Mouse (Mus musculus): ENCODE measurements at regions not wholly inside any gene's neighbourhood (a gene's known extent, or its start where the extent isn't known, plus 50 kb on each side); places are given as distances from the start of the nearest gene placed in this dataset.

- H3K36me3 ChIP-seq (ENCODE audit: control insufficient read depth, insufficient read depth, low read length) = no peaks in the 10 kb centered on the region
- H3K9ac ChIP-seq (ENCODE audit: low read depth, low read length) = no peak overlapping the region
- 1% methylated on average over 22 of the region's 22 CpGs for WGBS
- ATAC-seq (ENCODE audit: low FRiP score, low TSS enrichment) = no peak
- no peak overlapping the region for H3K27ac ChIP-seq (ENCODE audit: low read depth, low read length)
- peak overlapping the region; percentile 13; the same call in 1 of the 2 replicates for H3K4me2 ChIP-seq (replicated peaks; ENCODE audit: low read depth, low read length)
- H3K27me3 ChIP-seq (ENCODE audit: control insufficient read depth, insufficient read depth, low read length) = peaks cover 43% of the 10 kb centered on the region
- H3K9me3 ChIP-seq (ENCODE audit: control insufficient read depth, low read length) = no peaks in the 10 kb centered on the region
- no peaks in the 10 kb centered on the region for H3K4me1 ChIP-seq (ENCODE audit: control insufficient read depth, insufficient read depth, low read length)
- H3K4me3 ChIP-seq (ENCODE audit: low read length) = no peak overlapping the region
These were observed 155.1 kb downstream of the Insig2 start for GRCm38 (mm10) chr1:121177136-121177907.

GRCm38 (mm10) chr1:121177908-121178311 lies 154.5 kb downstream of the Insig2 start:
- Histone ChIP-seq H3K4me3 (ENCODE audit: low read length) (peak overlapping the region; percentile 14; the same call in 1 of the 2 replicates), H3K4me1 (ENCODE audit: control insufficient read depth, insufficient read depth, low read length) (no peaks in the 10 kb centered on the region), H3K27me3 (ENCODE audit: control insufficient read depth, insufficient read depth, low read length) (peaks cover 43% of the 10 kb centered on the region), H3K9ac (ENCODE audit: low read depth, low read length) (no peak overlapping the region), H3K9me3 (ENCODE audit: control insufficient read depth, low read length) (no peaks in the 10 kb centered on the region), H3K36me3 (ENCODE audit: control insufficient read depth, insufficient read depth, low read length) (no peaks in the 10 kb centered on the region), H3K4me2 (replicated peaks; ENCODE audit: low read depth, low read length) (peak overlapping the region; percentile 13; the same call in 1 of the 2 replicates), H3K27ac (ENCODE audit: low read depth, low read length) (no peak overlapping the region)
- WGBS = 1% methylated on average over 31 of the region's 31 CpGs
- no peak for ATAC-seq (ENCODE audit: low FRiP score, low TSS enrichment)

GRCm38 (mm10) chr1:121178611-121179245 lies 153.7 kb downstream of the Insig2 start:
- Histone ChIP-seq H3K27me3 (ENCODE audit: control insufficient read depth, insufficient read depth, low read length) (peaks cover 43% of the 10 kb centered on the region), H3K9me3 (ENCODE audit: control insufficient read depth, low read length) (no peaks in the 10 kb centered on the region)

GRCm38 (mm10) chr1:121180273-121181030 lies 151.9 kb downstream of the Insig2 start:
- H3K4me2 ChIP-seq (replicated peaks; ENCODE audit: low read depth, low read length) = no peak overlapping the region
- H3K27ac ChIP-seq (ENCODE audit: low read depth, low read length) = no peak overlapping the region
- H3K27me3 ChIP-seq (ENCODE audit: control insufficient read depth, insufficient read depth, low read length) = peaks cover 37% of the 10 kb centered on the region
- H3K4me3 ChIP-seq (ENCODE audit: low read length) = no peak overlapping the region
- no peaks in the 10 kb centered on the region for H3K9me3 ChIP-seq (ENCODE audit: control insufficient read depth, low read length)
- no peak overlapping the region for H3K9ac ChIP-seq (ENCODE audit: low read depth, low read length)
- 12% methylated on average over 20 of the region's 20 CpGs for WGBS
- peak; percentile 72; the same call in 1 of the 2 replicates for ATAC-seq (ENCODE audit: low FRiP score, low TSS enrichment)
- no peaks in the 10 kb centered on the region for H3K4me1 ChIP-seq (ENCODE audit: control insufficient read depth, insufficient read depth, low read length)
- no peaks in the 10 kb centered on the region for H3K36me3 ChIP-seq (ENCODE audit: control insufficient read depth, insufficient read depth, low read length)

More at GRCm38 (mm10) chr1:121178611-121179245, 153.7 kb downstream of the Insig2 start:
- H3K36me3 ChIP-seq (ENCODE audit: control insufficient read depth, insufficient read depth, low read length) = no peaks in the 10 kb centered on the region
- under 1% methylated on average over 17 of the region's 17 CpGs for WGBS
- no peak overlapping the region for H3K4me2 ChIP-seq (replicated peaks; ENCODE audit: low read depth, low read length)
- H3K4me3 ChIP-seq (ENCODE audit: low read length) = no peak overlapping the region
- no peak overlapping the region for H3K9ac ChIP-seq (ENCODE audit: low read depth, low read length)
- no peak overlapping the region for H3K27ac ChIP-seq (ENCODE audit: low read depth, low read length)
- no peaks in the 10 kb centered on the region for H3K4me1 ChIP-seq (ENCODE audit: control insufficient read depth, insufficient read depth, low read length)
- no peak for ATAC-seq (ENCODE audit: low FRiP score, low TSS enrichment)

GRCm38 (mm10) chr1:121188895-121189294 lies 143.5 kb downstream of the Insig2 start:
- Histone ChIP-seq H3K36me3 (ENCODE audit: control insufficient read depth, insufficient read depth, low read length) (no peaks in the 10 kb centered on the region), H3K9ac (ENCODE audit: low read depth, low read length) (no peak overlapping the region), H3K9me3 (ENCODE audit: control insufficient read depth, low read length) (no peaks in the 10 kb centered on the region), H3K4me2 (replicated peaks; ENCODE audit: low read depth, low read length) (no peak overlapping the region), H3K27me3 (ENCODE audit: control insufficient read depth, insufficient read depth, low read length) (no peaks in the 10 kb centered on the region), H3K4me3 (ENCODE audit: low read length) (no peak overlapping the region), H3K4me1 (ENCODE audit: control insufficient read depth, insufficient read depth, low read length) (no peaks in the 10 kb centered on the region), H3K27ac (ENCODE audit: low read depth, low read length) (no peak overlapping the region)
- WGBS = 53% methylated on average over 2 of the region's 2 CpGs
- no peak for ATAC-seq (ENCODE audit: low FRiP score, low TSS enrichment)

- no peak for ATAC-seq (ENCODE audit: low FRiP score, low TSS enrichment)
These were observed 137.6 kb downstream of the Insig2 start for GRCm38 (mm10) chr1:121194800-121195199.

GRCm38 (mm10) chr1:121215843-121216242 lies 116.5 kb downstream of the Insig2 start:
- WGBS = 23% methylated on average over 2 of the region's 2 CpGs
- H3K27me3 ChIP-seq (ENCODE audit: control insufficient read depth, insufficient read depth, low read length) = no peaks in the 10 kb centered on the region
- no peak for ATAC-seq (ENCODE audit: low FRiP score, low TSS enrichment)
- no peaks in the 10 kb centered on the region for H3K9me3 ChIP-seq (ENCODE audit: control insufficient read depth, low read length)
- no peak overlapping the region for H3K9ac ChIP-seq (ENCODE audit: low read depth, low read length)
- H3K36me3 ChIP-seq (ENCODE audit: control insufficient read depth, insufficient read depth, low read length) = no peaks in the 10 kb centered on the region
- no peak overlapping the region for H3K4me2 ChIP-seq (replicated peaks; ENCODE audit: low read depth, low read length)
- H3K27ac ChIP-seq (ENCODE audit: low read depth, low read length) = no peak overlapping the region
- no peak overlapping the region for H3K4me3 ChIP-seq (ENCODE audit: low read length)
- no peaks in the 10 kb centered on the region for H3K4me1 ChIP-seq (ENCODE audit: control insufficient read depth, insufficient read depth, low read length)

More at GRCm38 (mm10) chr1:121194800-121195199, 137.6 kb downstream of the Insig2 start:
- Histone ChIP-seq H3K9ac (ENCODE audit: low read depth, low read length) (no peak overlapping the region), H3K4me1 (ENCODE audit: control insufficient read depth, insufficient read depth, low read length) (no peaks in the 10 kb centered on the region), H3K27ac (ENCODE audit: low read depth, low read length) (no peak overlapping the region), H3K36me3 (ENCODE audit: control insufficient read depth, insufficient read depth, low read length) (no peaks in the 10 kb centered on the region), H3K4me2 (replicated peaks; ENCODE audit: low read depth, low read length) (no peak overlapping the region), H3K9me3 (ENCODE audit: control insufficient read depth, low read length) (no peaks in the 10 kb centered on the region), H3K27me3 (ENCODE audit: control insufficient read depth, insufficient read depth, low read length) (no peaks in the 10 kb centered on the region), H3K4me3 (ENCODE audit: low read length) (no peak overlapping the region)
- 92% methylated on average over 4 of the region's 4 CpGs for WGBS

GRCm38 (mm10) chr1:121224250-121224649 lies 108.1 kb downstream of the Insig2 start:
- no peak overlapping the region for H3K9ac ChIP-seq (ENCODE audit: low read depth, low read length)
- peak; percentile 47; the same call in 1 of the 2 replicates for ATAC-seq (ENCODE audit: low FRiP score, low TSS enrichment)
- no peak overlapping the region for H3K27ac ChIP-seq (ENCODE audit: low read depth, low read length)
- H3K36me3 ChIP-seq (ENCODE audit: control insufficient read depth, insufficient read depth, low read length) = no peaks in the 10 kb centered on the region
- no peaks in the 10 kb centered on the region for H3K4me1 ChIP-seq (ENCODE audit: control insufficient read depth, insufficient read depth, low read length)
- no peaks in the 10 kb centered on the region for H3K27me3 ChIP-seq (ENCODE audit: control insufficient read depth, insufficient read depth, low read length)
- no peak overlapping the region for H3K4me3 ChIP-seq (ENCODE audit: low read length)
- WGBS = 54% methylated on average over 11 of the region's 11 CpGs
- no peaks in the 10 kb centered on the region for H3K9me3 ChIP-seq (ENCODE audit: control insufficient read depth, low read length)
- no peak overlapping the region for H3K4me2 ChIP-seq (replicated peaks; ENCODE audit: low read depth, low read length)

Measured in kidney, embryonic 14.5 days (tissue).